Mouse (Mus musculus) intestine, embryonic 16.5 days (tissue): ENCODE measurements at regions not wholly inside any gene's neighbourhood (a gene's known extent, or its start where the extent isn't known, plus 50 kb on each side); places are given as distances from the start of the nearest gene placed in this dataset.

Source experiments
- ATAC-seq: fragments of 200-750 bp; cut with Nextera tagmentation; 2 replicates; pipeline ENCODE4 v1.8.0; 2017; ENCODE audit warnings: moderate TSS enrichment, moderate library complexity
- H3K27ac ChIP-seq: fragments of 300-500 bp; sonication (generic); 2 replicates; pipeline ENCODE4 v1.5.1; 2014; ENCODE audit warnings: mild to moderate bottlenecking, low read length
- H3K27me3 ChIP-seq: fragments of 300-500 bp; sonication (generic); replicated peaks from 2 replicates; pipeline ENCODE4 v1.6.1; 2014; ENCODE audit warnings: low read length, control low read depth, mixed read lengths; ENCODE audit not compliant: control insufficient read depth, insufficient read depth
- H3K36me3 ChIP-seq: fragments of 300-500 bp; sonication (generic); 2 replicates; pipeline ENCODE4 v1.6.1; 2014; ENCODE audit warnings: low read length, control low read depth; ENCODE audit not compliant: control insufficient read depth, insufficient read depth
- H3K4me1 ChIP-seq: fragments of 300-500 bp; sonication (generic); 2 replicates; pipeline ENCODE4 v1.6.1; 2014; ENCODE audit warnings: low read length, control low read depth, mixed read lengths; ENCODE audit not compliant: control insufficient read depth, insufficient read depth
- H3K4me2 ChIP-seq: fragments of 300-500 bp; sonication (generic); 2 replicates; pipeline ENCODE4 v1.6.1; 2014; ENCODE audit warnings: low read depth, low read length, control low read depth
- H3K4me3 ChIP-seq: fragments of 300-500 bp; sonication (generic); 2 replicates; pipeline ENCODE4 v1.5.1; 2014; ENCODE audit warnings: mild to moderate bottlenecking, low read length
- H3K9ac ChIP-seq: fragments of 300-500 bp; sonication (generic); 2 replicates; pipeline ENCODE4 v1.6.1; 2014; ENCODE audit warnings: low read depth, low read length
- H3K9me3 ChIP-seq: fragments of 300-500 bp; sonication (generic); 2 replicates; pipeline ENCODE4 v1.6.1; 2016; ENCODE audit warnings: low read length, control low read depth; ENCODE audit not compliant: control insufficient read depth
- WGBS: fragments of 180-500 bp; shearing (Covaris S2); extraction: QIAGEN DNeasy Blood & Tissue Kit; methylation state at CpG from one replicate; pipeline ENCODE4 v1.1.7; 2014; 5-methylcytosine and 5-hydroxymethylcytosine counted together

DNA sequence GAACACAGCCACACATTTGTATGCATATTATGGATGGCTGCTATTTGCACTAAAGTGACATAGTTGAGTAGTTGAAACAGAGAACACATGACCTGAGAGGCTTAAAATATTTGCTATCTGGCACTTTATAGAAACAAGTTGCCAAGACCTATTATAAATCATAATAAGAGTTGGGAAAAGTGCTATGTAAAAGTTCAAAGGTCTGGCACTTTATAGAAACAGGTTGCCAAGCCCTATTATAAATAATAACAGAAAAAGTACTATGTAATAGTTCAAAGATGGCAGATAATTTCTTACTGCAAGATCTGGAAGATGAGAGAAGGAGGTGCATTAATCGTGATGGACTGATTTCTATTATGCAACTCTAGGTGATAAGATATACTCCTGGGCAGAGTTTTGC is 320.2 kb downstream of the Tfap2b start:
- 45% methylated on average over 1 of the region's 1 CpGs for WGBS
- Histone ChIP-seq H3K4me3 (no peak overlapping the region), H3K4me2 (no peak overlapping the region)

DNA sequence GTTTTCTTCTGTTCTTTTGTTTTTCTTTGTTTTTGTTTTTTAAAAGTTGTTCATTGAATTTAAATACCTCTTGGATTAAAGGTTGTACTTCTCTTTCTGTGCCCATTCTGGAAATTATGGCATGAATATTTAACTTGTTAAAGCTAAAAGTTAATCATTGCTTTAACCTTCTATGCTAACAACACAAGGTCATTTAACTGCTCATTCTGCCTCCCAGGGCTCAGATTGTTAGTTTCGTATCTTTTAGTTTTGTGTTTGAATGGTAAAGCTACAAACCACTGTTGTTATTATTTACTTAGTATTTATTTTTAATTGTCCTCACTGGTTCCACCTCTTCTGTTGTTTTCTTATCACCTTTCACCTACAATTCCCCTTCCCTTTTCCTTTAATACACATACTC is 322.7 kb downstream of the Tfap2b start:
- no peaks in the 10 kb centered on the region for H3K36me3 ChIP-seq
- H3K27ac ChIP-seq = no peak overlapping the region
- H3K9ac ChIP-seq = no peak overlapping the region
- no peaks in the 10 kb centered on the region for H3K4me1 ChIP-seq
- no peak overlapping the region for H3K4me2 ChIP-seq
- no peaks in the 10 kb centered on the region for H3K9me3 ChIP-seq
- WGBS = 55% methylated on average over 1 of the region's 1 CpGs
- no peak overlapping the region for H3K4me3 ChIP-seq
- ATAC-seq = no peak
- H3K27me3 ChIP-seq = no peaks in the 10 kb centered on the region

More for the DNA sequence above, 320.2 kb downstream of the Tfap2b start:
- Histone ChIP-seq H3K4me1 (no peaks in the 10 kb centered on the region), H3K36me3 (no peaks in the 10 kb centered on the region), H3K27ac (no peak overlapping the region), H3K9me3 (no peaks in the 10 kb centered on the region), H3K27me3 (no peaks in the 10 kb centered on the region), H3K9ac (no peak overlapping the region)
- ATAC-seq = peak; percentile 48

- no peaks in the 10 kb centered on the region for H3K4me1 ChIP-seq
- H3K4me3 ChIP-seq = no peak overlapping the region
- WGBS = 31% methylated on average over 2 of the region's 2 CpGs
- H3K9ac ChIP-seq = no peak overlapping the region
- peak; percentile 42; the same call in 1 of the 2 replicates for ATAC-seq
- H3K4me2 ChIP-seq = no peak overlapping the region
- H3K36me3 ChIP-seq = no peaks in the 10 kb centered on the region
- no peak overlapping the region for H3K27ac ChIP-seq
- H3K27me3 ChIP-seq = no peaks in the 10 kb centered on the region
- no peaks in the 10 kb centered on the region for H3K9me3 ChIP-seq
Measured at GRCm38 (mm10) chr1:19534990-19535389, 326.3 kb downstream of the Tfap2b start.

DNA sequence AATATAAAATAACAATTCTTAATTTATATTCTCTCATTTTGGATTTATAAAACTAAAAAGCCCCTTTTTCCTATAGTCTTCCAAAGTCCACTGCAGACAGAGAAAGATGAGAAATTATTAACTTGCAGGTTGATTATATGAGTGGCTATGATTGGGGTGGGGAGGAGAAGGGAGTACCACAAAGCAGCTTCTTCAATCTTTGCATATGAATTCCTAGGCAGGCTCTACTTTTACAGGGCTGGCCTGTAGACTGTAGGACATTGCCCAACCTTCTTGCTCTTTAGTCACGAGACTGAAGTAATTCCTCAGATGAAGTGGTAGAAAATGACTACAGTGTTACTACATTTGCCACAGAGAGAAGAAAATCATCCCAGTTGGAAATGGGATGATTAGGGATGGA is 334.3 kb downstream of the Tfap2b start:
- Histone ChIP-seq H3K27me3 (no peaks in the 10 kb centered on the region), H3K4me3 (no peak overlapping the region), H3K9me3 (no peaks in the 10 kb centered on the region), H3K9ac (no peak overlapping the region), H3K4me1 (no peaks in the 10 kb centered on the region), H3K4me2 (no peak overlapping the region), H3K36me3 (no peaks in the 10 kb centered on the region), H3K27ac (no peak overlapping the region)
- ATAC-seq = peak; percentile 93
- 56% methylated on average over 1 of the region's 1 CpGs for WGBS

DNA sequence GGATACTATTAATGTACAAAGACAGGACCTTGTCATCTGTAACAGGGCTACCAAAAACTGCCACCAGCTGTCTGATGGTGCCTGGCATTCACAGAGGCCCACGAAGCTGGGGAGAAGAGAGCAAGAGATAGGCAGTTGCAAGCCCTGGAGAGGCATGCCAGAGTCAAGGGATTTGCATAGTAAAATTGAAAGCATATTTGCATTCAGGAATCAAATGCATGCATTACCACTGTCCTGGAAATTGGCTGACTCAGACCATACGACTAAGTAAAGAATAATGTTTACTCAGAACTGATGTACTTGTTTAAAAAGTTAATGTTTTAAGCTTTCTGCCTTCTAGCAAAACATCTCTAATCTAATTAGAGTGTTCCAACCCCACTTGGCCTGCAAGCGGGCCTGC is 357.0 kb downstream of the Tfap2b start:
- WGBS = 42% methylated on average over 3 of the region's 3 CpGs
- H3K4me2 ChIP-seq = no peak overlapping the region
- no peaks in the 10 kb centered on the region for H3K36me3 ChIP-seq
- no peak overlapping the region for H3K27ac ChIP-seq
- H3K4me3 ChIP-seq = no peak overlapping the region
- no peak for ATAC-seq
- no peaks in the 10 kb centered on the region for H3K9me3 ChIP-seq
- no peaks in the 10 kb centered on the region for H3K27me3 ChIP-seq
- H3K4me1 ChIP-seq = no peaks in the 10 kb centered on the region
- no peak overlapping the region for H3K9ac ChIP-seq

DNA sequence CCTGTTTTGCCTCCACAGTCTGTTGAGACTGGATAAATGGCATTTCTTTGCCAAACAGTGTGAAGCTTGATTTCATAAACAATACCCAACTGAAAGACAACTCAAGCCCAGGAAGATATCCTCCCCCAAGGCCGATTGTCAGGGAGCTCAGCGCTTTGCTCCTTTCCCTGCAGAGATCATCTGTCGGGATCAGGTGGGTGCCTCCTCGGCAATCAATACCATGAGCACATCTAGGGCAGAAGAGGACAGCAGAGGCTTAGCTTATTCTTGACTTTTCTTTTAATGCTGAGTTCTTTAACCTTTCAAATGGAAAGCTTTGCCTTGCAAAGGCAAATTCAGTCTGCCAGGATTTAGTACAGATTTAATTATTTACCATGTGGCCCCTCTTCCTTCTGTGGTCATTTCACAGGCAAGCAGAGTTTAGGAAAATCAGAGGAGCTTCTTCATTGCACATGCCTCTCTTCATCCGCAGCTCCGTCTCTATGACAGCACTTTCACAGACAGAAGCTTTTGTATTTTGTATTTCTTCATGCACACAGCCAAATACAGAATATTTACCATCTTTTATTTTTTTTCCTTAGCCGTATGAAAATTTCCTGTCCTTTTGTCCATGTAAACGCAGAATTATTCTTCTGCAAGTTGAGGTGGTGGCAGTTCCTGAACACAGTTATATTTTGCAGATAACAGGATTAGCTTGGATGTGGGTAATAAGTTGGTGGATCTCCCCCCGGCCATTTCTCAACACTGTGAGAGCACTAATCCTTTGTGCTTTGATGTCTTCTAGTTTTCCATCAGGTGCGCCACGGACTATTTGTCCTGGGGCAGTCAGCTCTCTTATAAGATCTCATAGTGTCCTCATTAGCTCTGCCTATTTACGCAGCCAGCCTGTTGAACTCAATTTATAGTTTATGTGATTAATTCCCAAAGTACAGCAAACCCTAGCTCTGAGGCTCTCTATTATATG is 374.6 kb downstream of the Tfap2b start:
- ATAC-seq = no peak

DNA sequence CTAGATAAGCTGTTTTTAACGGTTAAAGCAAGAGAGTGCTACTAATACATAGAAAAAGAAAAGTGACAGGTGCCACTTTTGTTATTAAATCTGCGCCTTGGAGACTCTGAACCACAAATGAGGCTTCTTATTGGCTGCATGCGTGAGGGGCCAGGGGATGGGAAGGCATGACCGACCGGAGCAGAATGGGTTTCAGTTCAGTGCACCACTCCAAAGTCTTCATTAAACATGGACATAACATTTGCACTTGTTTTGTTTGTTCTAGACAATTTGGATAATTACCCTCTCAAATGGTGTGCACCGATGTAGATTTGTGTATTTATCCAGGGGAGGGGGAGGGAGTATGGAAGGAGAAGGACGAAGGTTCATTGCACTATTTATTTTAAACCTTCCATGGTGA is 396.8 kb downstream of the Tfap2b start:
- H3K9ac ChIP-seq = no peak overlapping the region
- no peaks in the 10 kb centered on the region for H3K27me3 ChIP-seq
- no peaks in the 10 kb centered on the region for H3K36me3 ChIP-seq
- H3K4me2 ChIP-seq = no peak overlapping the region
- H3K4me3 ChIP-seq = no peak overlapping the region
- no peak overlapping the region for H3K27ac ChIP-seq
- 78% methylated on average over 7 of the region's 7 CpGs for WGBS
- no peaks in the 10 kb centered on the region for H3K9me3 ChIP-seq
- no peak for ATAC-seq
- no peaks in the 10 kb centered on the region for H3K4me1 ChIP-seq

More for the DNA sequence above, 374.6 kb downstream of the Tfap2b start:
- Histone ChIP-seq H3K9me3 (no peaks in the 10 kb centered on the region), H3K27ac (no peak overlapping the region), H3K4me2 (no peak overlapping the region), H3K9ac (no peak overlapping the region), H3K4me3 (no peak overlapping the region), H3K36me3 (no peaks in the 10 kb centered on the region), H3K4me1 (no peaks in the 10 kb centered on the region), H3K27me3 (no peaks in the 10 kb centered on the region)
- WGBS = 64% methylated on average over 12 of the region's 12 CpGs

- Histone ChIP-seq H3K9ac (no peak overlapping the region), H3K9me3 (no peaks in the 10 kb centered on the region), H3K27ac (no peak overlapping the region), H3K36me3 (no peaks in the 10 kb centered on the region), H3K27me3 (no peaks in the 10 kb centered on the region), H3K4me3 (no peak overlapping the region), H3K4me2 (no peak overlapping the region), H3K4me1 (no peaks in the 10 kb centered on the region)
- ATAC-seq = no peak
- WGBS = 75% methylated on average over 4 of the region's 4 CpGs
Measured at GRCm38 (mm10) chr1:19615688-19616087, 407.0 kb downstream of the Tfap2b start.

GRCm38 (mm10) chr1:19639136-19639535 is 430.4 kb downstream of the Tfap2b start:
- 76% methylated on average over 8 of the region's 8 CpGs for WGBS
- ATAC-seq = no peak
- Histone ChIP-seq H3K4me2 (no peak overlapping the region), H3K36me3 (no peaks in the 10 kb centered on the region), H3K4me3 (no peak overlapping the region), H3K9ac (no peak overlapping the region), H3K27ac (no peak overlapping the region), H3K4me1 (no peaks in the 10 kb centered on the region), H3K9me3 (no peaks in the 10 kb centered on the region), H3K27me3 (no peaks in the 10 kb centered on the region)
